Mouse (Mus musculus) stomach, embryonic 14.5 days (tissue): ENCODE data around the gene Igsf10. TPM values are rescaled to one million over a fixed set of nuclear protein-coding genes. Genes with fewer than 3 reads are reported as not detected.
A peak's percentile ranks its signal among the peaks of the same experiment; 100 is the strongest.
"Not testable (repeated sequence)": the region's sequence is repeated elsewhere in the genome, so short reads cannot be mapped to it uniquely, and the experiment has no call there.

Experiments used
- ATAC-seq: fragments of 200-750 bp; cut with Nextera tagmentation; 2 replicates; pipeline ENCODE4 v1.8.0; 2017; ENCODE audit warnings: low read depth, moderate TSS enrichment; ENCODE audit not compliant: insufficient number of reproducible peaks, insufficient read depth, low FRiP score
- H3K27ac ChIP-seq: fragments of 300-500 bp; sonication (generic); 2 replicates; pipeline ENCODE4 v1.5.1; 2014; ENCODE audit warnings: mild to moderate bottlenecking, low read length, moderate library complexity, mixed read lengths
- H3K27me3 ChIP-seq: fragments of 300-500 bp; sonication (generic); 2 replicates; pipeline ENCODE4 v1.6.1; 2014; ENCODE audit warnings: low read length, control low read depth, mixed read lengths; ENCODE audit not compliant: control insufficient read depth, insufficient read depth
- H3K36me3 ChIP-seq: fragments of 300-500 bp; sonication (generic); 2 replicates; pipeline ENCODE4 v1.6.1; 2014; ENCODE audit warnings: mild to moderate bottlenecking, control low read depth, low read length, moderate library complexity, mixed read lengths; ENCODE audit not compliant: control insufficient read depth, insufficient read depth
- H3K4me1 ChIP-seq: fragments of 300-500 bp; sonication (generic); 2 replicates; pipeline ENCODE4 v1.6.1; 2014; ENCODE audit warnings: low read length, control low read depth, mixed read lengths; ENCODE audit not compliant: control insufficient read depth, insufficient read depth
- H3K4me2 ChIP-seq: fragments of 300-500 bp; sonication (generic); replicated peaks from 2 replicates; pipeline ENCODE4 v1.6.1; 2014; ENCODE audit warnings: low read depth, low read length, control low read depth
- H3K4me3 ChIP-seq: fragments of 300-500 bp; sonication (generic); 2 replicates; pipeline ENCODE4 v1.5.1; 2014; ENCODE audit warnings: low read depth, low read length, control low read depth
- H3K9ac ChIP-seq: fragments of 300-500 bp; sonication (generic); replicated peaks from 2 replicates; pipeline ENCODE4 v1.6.1; 2014; ENCODE audit warnings: low read depth, mild to moderate bottlenecking, control low read depth, low read length, moderate library complexity, mixed read lengths
- H3K9me3 ChIP-seq: fragments of 300-500 bp; sonication (generic); 2 replicates; pipeline ENCODE4 v1.6.1; 2016; ENCODE audit warnings: low read depth, low read length, control low read depth; ENCODE audit not compliant: control insufficient read depth
- WGBS: fragments of 180-500 bp; shearing (Covaris S2); extraction: QIAGEN DNeasy Blood & Tissue Kit; methylation state at CpG from one replicate; pipeline ENCODE4 v1.1.7; 2014; 5-methylcytosine and 5-hydroxymethylcytosine counted together
- polyA plus RNA-seq: library from polyadenylated mRNA; unstranded; fragments of >200 nt; fragmentation: Nextera tagmentation; extraction: Ambion mirVana; gene quantifications from 2 replicates; pipeline ENCODE4 v1.2.1, GENCODE M21; 2014

Igsf10 gene
- 11.7 and 12.2 TPM in 2 replicates for polyA plus RNA-seq

- H3K36me3 ChIP-seq = peaks cover 2% of the 10 kb centered on the region; the same call in 1 of the 2 replicates
- no peaks in the 10 kb centered on the region for H3K27me3 ChIP-seq
- peak within 1 kb of the TSS; percentile 62 for H3K27ac ChIP-seq
- peak within 1 kb of the TSS; percentile 63 for H3K4me3 ChIP-seq
- peak within 1 kb of the TSS; percentile 59 for H3K4me2 ChIP-seq
- H3K9ac ChIP-seq = peak within 1 kb of the TSS; percentile 46
- H3K9me3 ChIP-seq = no peaks in the 10 kb centered on the region
- ATAC-seq = peak; percentile 90
- WGBS = 5% methylated on average over 23 of the region's 23 CpGs
- H3K4me1 ChIP-seq = no peaks in the 10 kb centered on the region
These were observed at the start of gene Igsf10 for GRCm38 (mm10) chr3:59344065-59344905. Gene Igsf10, minus strand, starts transcription at chr3:59344394.

- no peaks in the 10 kb centered on the region for H3K9me3 ChIP-seq
- H3K27me3 ChIP-seq = no peaks in the 10 kb centered on the region
- H3K4me2 ChIP-seq = no peak overlapping the region
- ATAC-seq = no peak
- no peak overlapping the region for H3K4me3 ChIP-seq
- WGBS = 73% methylated on average over 1 of the region's 1 CpGs
- H3K4me1 ChIP-seq = no peaks in the 10 kb centered on the region
- no peak overlapping the region for H3K9ac ChIP-seq
- H3K36me3 ChIP-seq = no peaks in the 10 kb centered on the region
- H3K27ac ChIP-seq = no peak overlapping the region
These were observed 41.4 kb upstream of the Igsf10 start for GRCm38 (mm10) chr3:59385553-59385952.

- 72% methylated on average over 3 of the region's 3 CpGs for WGBS
- Histone ChIP-seq H3K27me3 (no peaks in the 10 kb centered on the region), H3K9me3 (no peaks in the 10 kb centered on the region), H3K4me3 (no peak overlapping the region), H3K9ac (no peak overlapping the region), H3K36me3 (no peaks in the 10 kb centered on the region), H3K4me1 (no peaks in the 10 kb centered on the region), H3K4me2 (no peak overlapping the region), H3K27ac (no peak overlapping the region)
- ATAC-seq = no peak
These were observed 40.8 kb upstream of the Igsf10 start for GRCm38 (mm10) chr3:59385000-59385399.

GRCm38 (mm10) chr3:59384321-59384720 is 40.1 kb upstream of the Igsf10 start:
- WGBS = 61% methylated on average over 2 of the region's 2 CpGs
- Histone ChIP-seq H3K36me3 (no peaks in the 10 kb centered on the region), H3K4me3 (no peak overlapping the region), H3K4me2 (no peak overlapping the region), H3K27ac (no peak overlapping the region), H3K27me3 (no peaks in the 10 kb centered on the region), H3K9ac (no peak overlapping the region), H3K4me1 (no peaks in the 10 kb centered on the region), H3K9me3 (no peaks in the 10 kb centered on the region)
- no peak for ATAC-seq

- not testable (repeated sequence) for H3K9ac ChIP-seq, H3K9me3 ChIP-seq, H3K27me3 ChIP-seq, H3K4me1 ChIP-seq, H3K4me3 ChIP-seq, H3K27ac ChIP-seq, ATAC-seq, H3K36me3 ChIP-seq, H3K4me2 ChIP-seq
- WGBS = 81% methylated on average over 1 of the region's 1 CpGs
These were observed 34.6 kb upstream of the Igsf10 start for GRCm38 (mm10) chr3:59378791-59379190.

- no peak overlapping the region for H3K4me3 ChIP-seq
- 90% methylated on average over 1 of the region's 1 CpGs for WGBS
These were observed 17.7 kb upstream of the Igsf10 start for GRCm38 (mm10) chr3:59361895-59362294.

GRCm38 (mm10) chr3:59360102-59360501 is 15.9 kb upstream of the Igsf10 start:
- H3K4me1 ChIP-seq = no peaks in the 10 kb centered on the region
- ATAC-seq = no peak

More at GRCm38 (mm10) chr3:59361895-59362294, 17.7 kb upstream of the Igsf10 start:
- Histone ChIP-seq H3K27me3 (no peaks in the 10 kb centered on the region), H3K27ac (no peak overlapping the region), H3K9me3 (no peaks in the 10 kb centered on the region), H3K36me3 (no peaks in the 10 kb centered on the region), H3K4me1 (no peaks in the 10 kb centered on the region), H3K4me2 (no peak overlapping the region), H3K9ac (no peak overlapping the region)
- ATAC-seq = no peak

GRCm38 (mm10) chr3:59354156-59354555 is 10.0 kb upstream of the Igsf10 start:
- Histone ChIP-seq H3K27me3 (no peaks in the 10 kb centered on the region), H3K4me2 (no peak overlapping the region), H3K9me3 (no peaks in the 10 kb centered on the region), H3K4me3 (no peak overlapping the region), H3K9ac (no peak overlapping the region), H3K27ac (no peak overlapping the region), H3K4me1 (no peaks in the 10 kb centered on the region), H3K36me3 (no peaks in the 10 kb centered on the region)
- ATAC-seq = no peak
- WGBS = 80% methylated on average over 3 of the region's 3 CpGs

More at GRCm38 (mm10) chr3:59360102-59360501, 15.9 kb upstream of the Igsf10 start:
- no peaks in the 10 kb centered on the region for H3K27me3 ChIP-seq
- no peaks in the 10 kb centered on the region for H3K36me3 ChIP-seq
- H3K9me3 ChIP-seq = no peaks in the 10 kb centered on the region
- no peak overlapping the region for H3K27ac ChIP-seq
- no peak overlapping the region for H3K9ac ChIP-seq
- H3K4me2 ChIP-seq = no peak overlapping the region
- H3K4me3 ChIP-seq = no peak overlapping the region
